Mouse (Mus musculus) kidney, adult 2 months (tissue): ENCODE results near the gene Rps6ka2.

ENCODE experiments used
- CTCF ChIP-seq: fragments of 200-500 bp; conservative IDR thresholded peaks from 2 replicates; pipeline ENCODE4 v1.5.1; 2011; ENCODE audit warnings: low read depth, mild to moderate bottlenecking, control low read depth, low read length, moderate library complexity, mixed read lengths; ENCODE audit not compliant: insufficient read depth, insufficient read length
- POLR2A ChIP-seq: fragments of 200-500 bp; IDR thresholded peaks from one replicate; pipeline ENCODE4 v1.6.1; 2011; ENCODE audit warnings: low read depth, low read length, control low read depth

GRCm38 (mm10) chr17:7138186-7138925, 31.6 kb upstream of the Rps6ka2 start:
- TF ChIP-seq CTCF (no peak), POLR2A (no peak)
